Mouse (Mus musculus): ENCODE results near the gene Caprin1. TPM values are rescaled to one million over a fixed set of nuclear protein-coding genes. Genes with fewer than 3 reads are reported as not detected.
A peak's percentile ranks its signal among the peaks of the same experiment; 100 is the strongest.

Gene Caprin1
- polyA plus RNA-seq (2012; rRNA removed): 48.8 and 73.9 TPM in 2 replicates

DNA sequence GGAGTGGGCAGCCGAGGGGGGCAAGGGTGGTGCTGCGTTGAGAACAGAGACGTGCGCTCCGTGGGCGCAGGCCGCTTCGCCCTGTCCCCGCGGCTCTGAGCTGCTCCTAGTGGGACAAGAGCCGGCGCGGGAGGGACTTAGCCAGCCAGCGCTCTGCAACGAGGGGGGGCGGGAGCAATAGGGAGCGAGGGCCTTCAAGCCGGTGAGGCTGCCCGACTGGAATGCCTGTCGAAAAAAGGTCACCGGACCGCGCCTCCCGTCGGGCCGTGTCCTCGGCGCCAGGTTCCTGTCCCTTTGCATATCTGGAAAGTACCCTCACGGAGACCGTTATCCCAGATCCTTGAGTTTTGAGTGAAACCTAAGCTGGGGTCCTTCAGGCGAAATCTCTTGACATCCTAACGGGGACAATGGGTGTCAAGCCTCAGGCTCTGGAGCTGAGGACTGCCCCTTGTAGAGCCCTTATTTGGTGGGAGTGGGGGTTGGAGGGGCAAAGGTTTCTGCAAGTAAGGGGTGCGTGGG lies at the start of gene Caprin1:
Gene Caprin1 (minus strand): TSS at position 159 of the 519 bp plus-strand sequence.
- peak; percentile 86 to 87 for DNase-seq (ENCODE audit: low read depth in 1 of 2, low spot score in 2 of 2)
- Histone ChIP-seq H3K4me1 (ENCODE audit: control insufficient read depth, insufficient read depth, insufficient read length) (no peaks in the 10 kb centered on the region; the same call in none of the 2 replicates), H3K27ac (ENCODE audit: insufficient read depth, low read length) (peak within 1 kb of the TSS; percentile 95), H3K4me3 (ENCODE audit: extremely low read depth, insufficient read depth, insufficient read length) (peak within 1 kb of the TSS; percentile 97), H3K36me3 (ENCODE audit: control insufficient read depth, insufficient read depth, low read length) (peaks cover 3% of the 10 kb centered on the region; the same call in 1 of the 2 replicates), H3K27me3 (ENCODE audit: control insufficient read depth, insufficient read depth, low read length) (no peaks in the 10 kb centered on the region)
- peak; percentile 81 for TF ChIP-seq POLR2A (IDR thresholded peaks at IDR 0.05; ENCODE audit: low read depth, low read length)
- TF ChIP-seq CTCF (IDR thresholded peaks at IDR 0.05; ENCODE audit: extremely low read depth, insufficient read depth, insufficient read length, insufficient replicate concordance): no peak
- under 1% methylated on average over 33 of the region's 33 CpGs for WGBS

- no peaks in the 10 kb centered on the region; the same call in 1 of the 2 replicates for H3K27me3 ChIP-seq (ENCODE audit: control insufficient read depth, insufficient read depth, low read length)
- no peaks in the 10 kb centered on the region for H3K36me3 ChIP-seq (ENCODE audit: control insufficient read depth, insufficient read depth, low read length)
- no peak overlapping the region for H3K4me3 ChIP-seq (ENCODE audit: extremely low read depth, insufficient read depth, insufficient read length)
- DNase-seq (ENCODE audit: low read depth in 1 of 2, low spot score in 2 of 2): no peak
- H3K27ac ChIP-seq (ENCODE audit: insufficient read depth, low read length): no peak overlapping the region
- WGBS: 90% methylated on average over 1 of the region's 1 CpGs
- no peaks in the 10 kb centered on the region for H3K4me1 ChIP-seq (ENCODE audit: control insufficient read depth, insufficient read depth, insufficient read length)
- TF ChIP-seq POLR2A (IDR thresholded peaks at IDR 0.05; ENCODE audit: low read depth, low read length) (no peak), CTCF (IDR thresholded peaks at IDR 0.05; ENCODE audit: extremely low read depth, insufficient read depth, insufficient read length, insufficient replicate concordance) (no peak)
Measured at GRCm38 (mm10) chr2:103846875-103847274, 49.4 kb upstream of the Caprin1 start.

- Histone ChIP-seq H3K27me3 (ENCODE audit: control insufficient read depth, insufficient read depth, low read length) (no peaks in the 10 kb centered on the region; the same call in 1 of the 2 replicates), H3K36me3 (ENCODE audit: control insufficient read depth, insufficient read depth, low read length) (no peaks in the 10 kb centered on the region), H3K4me3 (ENCODE audit: extremely low read depth, insufficient read depth, insufficient read length) (no peak overlapping the region), H3K27ac (ENCODE audit: insufficient read depth, low read length) (no peak overlapping the region), H3K4me1 (ENCODE audit: control insufficient read depth, insufficient read depth, insufficient read length) (no peaks in the 10 kb centered on the region)
- no peak for DNase-seq (ENCODE audit: low read depth in 1 of 2, low spot score in 2 of 2)
- TF ChIP-seq CTCF (IDR thresholded peaks at IDR 0.05; ENCODE audit: extremely low read depth, insufficient read depth, insufficient read length, insufficient replicate concordance): no peak
- TF ChIP-seq POLR2A (IDR thresholded peaks at IDR 0.05; ENCODE audit: low read depth, low read length): no peak
- 93% methylated on average over 4 of the region's 4 CpGs for WGBS
Measured at GRCm38 (mm10) chr2:103846271-103846670, 48.8 kb upstream of the Caprin1 start.

GRCm38 (mm10) chr2:103844016-103844415 lies 46.6 kb upstream of the Caprin1 start:
- Histone ChIP-seq H3K27ac (ENCODE audit: insufficient read depth, low read length) (no peak overlapping the region), H3K27me3 (ENCODE audit: control insufficient read depth, insufficient read depth, low read length) (no peaks in the 10 kb centered on the region; the same call in 1 of the 2 replicates), H3K4me1 (ENCODE audit: control insufficient read depth, insufficient read depth, insufficient read length) (no peaks in the 10 kb centered on the region), H3K4me3 (ENCODE audit: extremely low read depth, insufficient read depth, insufficient read length) (no peak overlapping the region), H3K36me3 (ENCODE audit: control insufficient read depth, insufficient read depth, low read length) (no peaks in the 10 kb centered on the region)
- no peak for DNase-seq (ENCODE audit: low read depth in 1 of 2, low spot score in 2 of 2)
- no peak for TF ChIP-seq CTCF (IDR thresholded peaks at IDR 0.05; ENCODE audit: extremely low read depth, insufficient read depth, insufficient read length, insufficient replicate concordance)
- no peak for TF ChIP-seq POLR2A (IDR thresholded peaks at IDR 0.05; ENCODE audit: low read depth, low read length)
- 93% methylated on average over 2 of the region's 2 CpGs for WGBS

DNA sequence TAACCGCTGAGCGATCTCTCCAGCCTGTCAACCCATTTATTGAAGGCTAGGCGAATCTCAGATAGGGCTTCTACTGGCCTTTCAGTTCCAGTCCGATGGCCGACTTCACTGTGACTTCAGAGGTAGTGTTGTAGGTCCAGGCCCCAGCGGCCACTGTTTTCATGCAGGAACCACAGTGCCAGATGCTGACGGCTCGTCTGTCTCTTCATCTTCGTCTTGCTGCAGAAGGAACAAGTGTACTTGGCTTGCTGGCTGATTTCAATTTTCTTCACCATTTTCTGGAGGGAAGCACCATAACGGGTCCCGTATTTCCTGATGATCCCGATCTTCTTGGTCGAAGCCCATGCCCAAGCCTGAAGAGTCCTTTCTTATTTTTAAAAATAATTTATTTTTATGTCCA lies 45.9 kb upstream of the Caprin1 start:
- Histone ChIP-seq H3K4me1 (ENCODE audit: control insufficient read depth, insufficient read depth, insufficient read length) (no peaks in the 10 kb centered on the region), H3K4me3 (ENCODE audit: extremely low read depth, insufficient read depth, insufficient read length) (no peak overlapping the region), H3K27ac (ENCODE audit: insufficient read depth, low read length) (no peak overlapping the region), H3K36me3 (ENCODE audit: control insufficient read depth, insufficient read depth, low read length) (no peaks in the 10 kb centered on the region), H3K27me3 (ENCODE audit: control insufficient read depth, insufficient read depth, low read length) (no peaks in the 10 kb centered on the region; the same call in 1 of the 2 replicates)
- DNase-seq (ENCODE audit: low read depth in 1 of 2, low spot score in 2 of 2): no peak
- WGBS: 95% methylated on average over 13 of the region's 13 CpGs
- no peak for TF ChIP-seq POLR2A (IDR thresholded peaks at IDR 0.05; ENCODE audit: low read depth, low read length)

DNA sequence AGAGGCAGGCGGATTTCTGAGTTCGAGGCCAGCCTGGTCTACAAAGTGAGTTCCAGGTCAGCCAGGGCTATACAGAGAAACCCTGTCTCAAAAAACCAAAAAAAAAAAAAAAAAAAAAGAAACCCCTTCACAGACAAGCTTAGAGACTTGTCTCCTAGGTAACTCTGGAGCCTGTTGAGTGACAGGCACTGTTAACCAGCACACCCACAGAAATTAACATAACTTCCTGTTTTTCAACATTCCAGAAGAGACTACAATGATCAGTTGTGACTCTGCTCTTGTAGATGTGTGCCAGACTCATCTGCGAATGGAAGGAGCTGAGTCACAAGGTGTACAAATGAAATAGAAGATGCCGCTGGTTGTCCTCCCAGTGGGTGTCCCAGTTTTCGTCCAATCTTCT lies 44.9 kb upstream of the Caprin1 start:
- Histone ChIP-seq H3K4me3 (ENCODE audit: extremely low read depth, insufficient read depth, insufficient read length) (no peak overlapping the region), H3K4me1 (ENCODE audit: control insufficient read depth, insufficient read depth, insufficient read length) (no peaks in the 10 kb centered on the region), H3K27ac (ENCODE audit: insufficient read depth, low read length) (no peak overlapping the region), H3K36me3 (ENCODE audit: control insufficient read depth, insufficient read depth, low read length) (no peaks in the 10 kb centered on the region), H3K27me3 (ENCODE audit: control insufficient read depth, insufficient read depth, low read length) (no peaks in the 10 kb centered on the region; the same call in 1 of the 2 replicates)
- TF ChIP-seq POLR2A (IDR thresholded peaks at IDR 0.05; ENCODE audit: low read depth, low read length): no peak
- TF ChIP-seq CTCF (IDR thresholded peaks at IDR 0.05; ENCODE audit: extremely low read depth, insufficient read depth, insufficient read length, insufficient replicate concordance): no peak
- 46% methylated on average over 5 of the region's 5 CpGs for WGBS
- DNase-seq (ENCODE audit: low read depth in 1 of 2, low spot score in 2 of 2): no peak

DNA sequence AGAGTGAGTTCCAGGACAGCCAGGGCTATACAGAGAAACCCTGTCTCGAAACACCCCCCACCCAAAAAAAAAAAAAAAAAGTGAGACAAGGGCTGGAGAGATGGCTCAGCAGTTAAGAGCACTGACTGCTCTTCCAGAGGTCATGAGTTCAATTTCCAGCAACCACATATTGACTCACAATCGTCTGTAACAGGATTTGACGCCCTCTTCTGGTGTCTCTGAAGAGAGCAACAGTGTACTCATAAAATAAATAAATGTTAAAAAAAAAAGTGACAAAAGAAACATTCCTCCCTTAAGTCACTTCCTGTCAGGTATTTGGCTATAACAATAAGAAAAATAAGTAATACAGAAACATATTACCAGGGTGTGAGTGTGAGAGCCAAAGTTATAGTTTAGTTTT lies 41.0 kb upstream of the Caprin1 start:
- WGBS: 65% methylated on average over 3 of the region's 3 CpGs
- DNase-seq (ENCODE audit: low read depth in 1 of 2, low spot score in 2 of 2): no peak
- no peaks in the 10 kb centered on the region; the same call in 1 of the 2 replicates for H3K27me3 ChIP-seq (ENCODE audit: control insufficient read depth, insufficient read depth, low read length)
- no peaks in the 10 kb centered on the region for H3K36me3 ChIP-seq (ENCODE audit: control insufficient read depth, insufficient read depth, low read length)
- no peaks in the 10 kb centered on the region for H3K4me1 ChIP-seq (ENCODE audit: control insufficient read depth, insufficient read depth, insufficient read length)
- no peak for TF ChIP-seq CTCF (IDR thresholded peaks at IDR 0.05; ENCODE audit: extremely low read depth, insufficient read depth, insufficient read length, insufficient replicate concordance)
- no peak for TF ChIP-seq POLR2A (IDR thresholded peaks at IDR 0.05; ENCODE audit: low read depth, low read length)
- no peak overlapping the region for H3K27ac ChIP-seq (ENCODE audit: insufficient read depth, low read length)
- no peak overlapping the region for H3K4me3 ChIP-seq (ENCODE audit: extremely low read depth, insufficient read depth, insufficient read length)

Data from spleen, adult 2 months (tissue).